Comparison of ENCODE assay signal across 8 mouse cellular contexts in genomic region chr7:116040470-116041019, GRCm38 (mm10). TPM values are rescaled to one million over a fixed set of nuclear protein-coding genes. Genes with fewer than 3 reads are reported as not detected.
A peak's percentile ranks its signal among the peaks of the same experiment; 100 is the strongest.
DNase-seq lines count a peak whose midpoint lies in the region; ATAC-seq and TF ChIP-seq lines count a peak whose summit lies in the region.

No protein-coding gene starts in this region.

- WGBS in kidney, postnatal 0 days, result 20% methylated on average over 15 of the region's 15 CpGs
- 16% methylated on average over 15 of the region's 15 CpGs for WGBS in embryonic facial prominence, embryonic 12.5 days
- 16% methylated on average over 15 of the region's 15 CpGs for WGBS in hindbrain, postnatal 0 days
- WGBS in midbrain, embryonic 16.5 days, result 13% methylated on average over 15 of the region's 15 CpGs

- H3K4me1 ChIP-seq in kidney, postnatal 0 days (replicated peaks; ENCODE audit: insufficient read depth, low read length), result peaks cover 11% of the 10 kb centered on the region
- H3K4me1 ChIP-seq in embryonic facial prominence, embryonic 12.5 days, result peaks cover 7% of the 10 kb centered on the region; the same call in 1 of the 2 replicates
- peaks cover 6% of the 10 kb centered on the region; the same call in 1 of the 2 replicates for H3K4me1 ChIP-seq in hindbrain, postnatal 0 days (ENCODE audit: insufficient read depth, low read length)
- peaks cover 20% of the 10 kb centered on the region for H3K4me1 ChIP-seq in midbrain, embryonic 16.5 days (ENCODE audit: control insufficient read depth, insufficient read depth, low read length)

- H3K4me2 ChIP-seq in kidney, postnatal 0 days (ENCODE audit: low read length), result peak overlapping the region; percentile 85
- H3K4me2 ChIP-seq in embryonic facial prominence, embryonic 12.5 days (replicated peaks), result peak overlapping the region; percentile 97
- H3K4me2 ChIP-seq in hindbrain, postnatal 0 days (ENCODE audit: low read depth, low read length), result peak overlapping the region; percentile 84
- H3K4me2 ChIP-seq in midbrain, embryonic 16.5 days (ENCODE audit: low read length), result peak overlapping the region; percentile 100

- no peak for TF ChIP-seq CTCF in kidney, postnatal 0 days (IDR thresholded peaks at IDR 0.05; ENCODE audit: low read depth)
- no peak for TF ChIP-seq CTCF in hindbrain, postnatal 0 days (IDR thresholded peaks at IDR 0.05; ENCODE audit: low read depth)

- no peak overlapping the region; the same call in 1 of the 2 replicates for H3K9ac ChIP-seq in kidney, postnatal 0 days (ENCODE audit: low read depth, low read length)
- H3K9ac ChIP-seq in embryonic facial prominence, embryonic 12.5 days, result no peak overlapping the region
- H3K9ac ChIP-seq in hindbrain, postnatal 0 days (replicated peaks; ENCODE audit: low read length), result no peak overlapping the region
- H3K9ac ChIP-seq in midbrain, embryonic 16.5 days (ENCODE audit: low read depth, low read length), result peak overlapping the region; percentile 63; the same call in 1 of the 2 replicates

- no peak for ATAC-seq in kidney, postnatal 0 days (replicated peaks; ENCODE audit: low FRiP score, low read depth)
- ATAC-seq in embryonic facial prominence, embryonic 12.5 days (ENCODE audit: insufficient number of reproducible peaks, insufficient read depth, low FRiP score, low TSS enrichment), result no peak
- ATAC-seq in hindbrain, postnatal 0 days, result 0 out of 2 replicates have a peak, but pooled peaks have one; percentile 34
- no peak for ATAC-seq in midbrain, embryonic 16.5 days

- no peak overlapping the region for H3K27ac ChIP-seq in kidney, postnatal 0 days
- H3K27ac ChIP-seq in embryonic facial prominence, embryonic 12.5 days, result no peak overlapping the region
- no peak overlapping the region for H3K27ac ChIP-seq in hindbrain, postnatal 0 days
- no peak overlapping the region for H3K27ac ChIP-seq in midbrain, embryonic 16.5 days (ENCODE audit: low read length)

- peaks cover 30% of the 10 kb centered on the region for H3K27me3 ChIP-seq in kidney, postnatal 0 days (ENCODE audit: insufficient read depth, low read length)
- H3K27me3 ChIP-seq in embryonic facial prominence, embryonic 12.5 days, result peaks cover 32% of the 10 kb centered on the region
- peaks cover 8% of the 10 kb centered on the region for H3K27me3 ChIP-seq in hindbrain, postnatal 0 days (ENCODE audit: insufficient read depth, low read length)
- peaks cover 26% of the 10 kb centered on the region for H3K27me3 ChIP-seq in midbrain, embryonic 16.5 days (ENCODE audit: control insufficient read depth, insufficient read depth, low read depth, low read length)

- DNase-seq in kidney, postnatal 0 days (ENCODE audit: low spot score), result no peak
- DNase-seq in kidney, adult 9 months, result no peak
- no peak for DNase-seq in hindbrain, postnatal 0 days (ENCODE audit: low spot score)
- DNase-seq in gastrocnemius, adult 18-20 months (ENCODE audit: low spot score), result no peak
- DNase-seq in gastrocnemius, postnatal 25 days, result no peak
- DNase-seq in left cerebral cortex, adult 11 months (ENCODE audit: low spot score), result no peak

- H3K4me3 ChIP-seq in kidney, postnatal 0 days (replicated peaks; ENCODE audit: low read depth, low read length), result no peak overlapping the region
- peak overlapping the region; percentile 41 for H3K4me3 ChIP-seq in embryonic facial prominence, embryonic 12.5 days
- peak overlapping the region; percentile 42 for H3K4me3 ChIP-seq in hindbrain, postnatal 0 days (ENCODE audit: low read length)
- peak overlapping the region; percentile 47 for H3K4me3 ChIP-seq in midbrain, embryonic 16.5 days (ENCODE audit: low read depth, low read length)

- H3K36me3 ChIP-seq in kidney, postnatal 0 days (ENCODE audit: insufficient read depth, low read length), result no peaks in the 10 kb centered on the region
- H3K36me3 ChIP-seq in embryonic facial prominence, embryonic 12.5 days, result no peaks in the 10 kb centered on the region
- H3K36me3 ChIP-seq in hindbrain, postnatal 0 days (ENCODE audit: insufficient read depth, low read length), result no peaks in the 10 kb centered on the region
- no peaks in the 10 kb centered on the region for H3K36me3 ChIP-seq in midbrain, embryonic 16.5 days (ENCODE audit: control insufficient read depth, insufficient read depth, low read length)

- H3K9me3 ChIP-seq in kidney, postnatal 0 days (replicated peaks; ENCODE audit: low read length), result no peaks in the 10 kb centered on the region
- no peaks in the 10 kb centered on the region for H3K9me3 ChIP-seq in embryonic facial prominence, embryonic 12.5 days
- H3K9me3 ChIP-seq in hindbrain, postnatal 0 days (ENCODE audit: low read length), result no peaks in the 10 kb centered on the region
- no peaks in the 10 kb centered on the region for H3K9me3 ChIP-seq in midbrain, embryonic 16.5 days (replicated peaks; ENCODE audit: control insufficient read depth, low read length, poor library complexity, severe bottlenecking)

RNA-seq across cellular contexts. Expression of gene 1110004F10Rik, which starts 1.3 kb away (rescaled TPM):
- 251 and 271 TPM in 2 replicates for polyA plus RNA-seq in kidney, postnatal 0 days (2015; fragmentation: Nextera tagmentation; extraction: Ambion mirVana)
- 295 and 301 TPM in 2 replicates for polyA plus RNA-seq in embryonic facial prominence, embryonic 12.5 days (2016; fragmentation: Nextera tagmentation; extraction: Ambion mirVana)
- 142 and 148 TPM in 2 replicates for total RNA-seq in hindbrain, postnatal 0 days (2014; rRNA removed)
- 329 and 335 TPM in 2 replicates for polyA plus RNA-seq in hindbrain, postnatal 0 days (2015; fragmentation: Nextera tagmentation; extraction: Ambion mirVana)
- polyA plus RNA-seq in midbrain, embryonic 16.5 days (2015; fragmentation: Nextera tagmentation; extraction: Ambion mirVana), result 343 and 363 TPM in 2 replicates
- total RNA-seq in gastrocnemius, adult 18-20 months (2021), result 10 to 100 TPM; 44.7 to 46.5 TPM
- 10 to 100 TPM; 41.2 to 42.4 TPM for total RNA-seq in gastrocnemius, postnatal 25 days (2021)

RNA-seq across cellular contexts. Expression of gene Sox6, which starts 1.9 kb away (rescaled TPM):
- polyA plus RNA-seq in kidney, postnatal 0 days (2015; fragmentation: Nextera tagmentation; extraction: Ambion mirVana), result 24.3 and 29.3 TPM in 2 replicates
- 53.7 and 59.7 TPM in 2 replicates for polyA plus RNA-seq in embryonic facial prominence, embryonic 12.5 days (2016; fragmentation: Nextera tagmentation; extraction: Ambion mirVana)
- total RNA-seq in hindbrain, postnatal 0 days (2014; rRNA removed), result 24.9 and 39.8 TPM in 2 replicates
- 32.8 and 33.7 TPM in 2 replicates for polyA plus RNA-seq in hindbrain, postnatal 0 days (2015; fragmentation: Nextera tagmentation; extraction: Ambion mirVana)
- polyA plus RNA-seq in midbrain, embryonic 16.5 days (2015; fragmentation: Nextera tagmentation; extraction: Ambion mirVana), result 47.2 and 50.9 TPM in 2 replicates
- total RNA-seq in gastrocnemius, adult 18-20 months (2021), result 100 to 1,000 TPM; 138 to 186 TPM
- total RNA-seq in gastrocnemius, postnatal 25 days (2021), result 100 to 1,000 TPM; 122 to 140 TPM

RNA-seq across cellular contexts. Expression of gene Gm4353, which starts 43.9 kb away (rescaled TPM):
- 0.61 and 0.86 TPM in 2 replicates for polyA plus RNA-seq in kidney, postnatal 0 days (2015; fragmentation: Nextera tagmentation; extraction: Ambion mirVana)
- 0.88 and 1.1 TPM in 2 replicates for polyA plus RNA-seq in embryonic facial prominence, embryonic 12.5 days (2016; fragmentation: Nextera tagmentation; extraction: Ambion mirVana)
- 0.14 and 1.3 TPM in 2 replicates for total RNA-seq in hindbrain, postnatal 0 days (2014; rRNA removed)
- 0.63 and 0.79 TPM in 2 replicates for polyA plus RNA-seq in hindbrain, postnatal 0 days (2015; fragmentation: Nextera tagmentation; extraction: Ambion mirVana)
- polyA plus RNA-seq in midbrain, embryonic 16.5 days (2015; fragmentation: Nextera tagmentation; extraction: Ambion mirVana), result 0.93 and 1.0 TPM in 2 replicates
- total RNA-seq in gastrocnemius, adult 18-20 months (2021), result 1 to 10 TPM; 1.5 to 1.9 TPM
- total RNA-seq in gastrocnemius, postnatal 25 days (2021), result 1 to 10 TPM; 1.4 to 2.0 TPM
